21 mouse cellular contexts compared by ENCODE assay signal in the genomic region with DNA sequence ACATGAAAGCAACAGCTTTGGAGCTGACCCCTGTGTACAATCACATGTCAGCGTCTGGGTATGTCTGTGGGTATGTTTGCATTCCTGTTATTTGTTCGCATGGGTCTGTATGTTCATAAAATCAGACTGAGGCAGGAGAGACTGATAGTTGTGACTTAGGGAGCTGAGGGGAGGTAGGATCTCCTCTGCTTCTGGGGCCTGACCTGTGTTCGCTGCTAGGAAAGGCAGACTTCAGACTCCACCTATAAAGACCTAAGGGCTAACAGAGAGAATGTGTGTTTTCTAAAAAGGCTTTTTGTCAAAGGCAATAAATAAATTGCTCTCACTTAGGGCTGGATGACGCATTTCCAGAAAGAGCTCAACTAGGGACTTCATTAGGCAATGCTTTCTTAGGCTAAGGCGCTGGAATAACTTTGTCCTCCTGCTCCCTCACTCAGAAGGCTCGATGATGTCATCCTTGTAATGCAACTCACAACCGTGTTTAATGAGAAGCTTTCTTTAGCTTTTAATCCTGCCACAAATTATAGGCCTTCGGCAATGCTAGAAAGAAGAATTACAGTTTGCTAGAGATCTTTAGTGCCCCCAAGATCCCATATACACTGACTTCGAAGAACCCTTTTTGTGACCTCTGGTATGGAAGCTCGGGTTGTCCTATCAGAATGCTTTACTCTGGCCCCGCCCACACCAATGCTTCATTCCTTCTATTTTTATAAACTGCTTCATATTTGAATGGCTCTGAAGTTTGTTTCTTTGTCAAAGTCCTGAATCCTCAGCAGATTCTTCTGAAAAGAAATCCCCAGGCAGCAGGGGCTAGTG.
A peak's percentile ranks its signal among the peaks of the same experiment; 100 is the strongest.
DNase-seq lines count a peak whose midpoint lies in the region; ATAC-seq lines count a peak whose summit lies in the region.
"Had no signal": no experiment of that assay in that cellular context is flagged by ENCODE, and none has a peak within 500 bp of the region (broad histone marks: within the 10 kb centered on the region; RNA-seq: fewer than 3 reads in every experiment).

No protein-coding gene starts in this region.

- 0 out of 2 replicates have a peak, but pooled peaks have one; percentile 62 for ATAC-seq in embryonic facial prominence, embryonic 13.5 days (ENCODE audit: insufficient number of reproducible peaks, insufficient read depth, low FRiP score, low TSS enrichment, low read depth)
- ATAC-seq in forebrain, embryonic 16.5 days, result peak; percentile 54; the same call in 1 of the 2 replicates
- ATAC-seq: lung, postnatal 0 days had no signal

- no peak overlapping the region for H3K4me2 ChIP-seq in embryonic facial prominence, embryonic 13.5 days
- H3K4me2 ChIP-seq in forebrain, embryonic 16.5 days (ENCODE audit: low read length), result no peak overlapping the region
- H3K4me2 ChIP-seq: heart, embryonic 13.5 days; midbrain, embryonic 11.5 days; stomach, embryonic 15.5 days had no signal

- H3K27me3 ChIP-seq in embryonic facial prominence, embryonic 13.5 days, result no peaks in the 10 kb centered on the region; the same call in 1 of the 2 replicates
- no peaks in the 10 kb centered on the region for H3K27me3 ChIP-seq in embryonic facial prominence, embryonic 10.5 days (replicated peaks; ENCODE audit: low read depth, poor library complexity, severe bottlenecking)
- no peaks in the 10 kb centered on the region for H3K27me3 ChIP-seq in forebrain, embryonic 16.5 days (replicated peaks; ENCODE audit: control insufficient read depth, insufficient read depth, low read length)
- H3K27me3 ChIP-seq: heart, embryonic 13.5 days; stomach, embryonic 15.5 days had no signal

- WGBS in embryonic facial prominence, embryonic 13.5 days, result 65% methylated on average over 11 of the region's 11 CpGs
- 81% methylated on average over 11 of the region's 11 CpGs for WGBS in embryonic facial prominence, embryonic 10.5 days
- WGBS in forebrain, embryonic 16.5 days, result 46% methylated on average over 11 of the region's 11 CpGs

- peaks cover 11% of the 10 kb centered on the region; the same call in 1 of the 2 replicates for H3K4me1 ChIP-seq in embryonic facial prominence, embryonic 13.5 days
- no peaks in the 10 kb centered on the region for H3K4me1 ChIP-seq in embryonic facial prominence, embryonic 10.5 days
- H3K4me1 ChIP-seq in forebrain, embryonic 16.5 days (replicated peaks; ENCODE audit: control insufficient read depth, insufficient read depth, low read length), result no peaks in the 10 kb centered on the region
- H3K4me1 ChIP-seq: heart, embryonic 13.5 days; stomach, embryonic 15.5 days had no signal

- no peak overlapping the region for H3K4me3 ChIP-seq in embryonic facial prominence, embryonic 13.5 days
- H3K4me3 ChIP-seq in embryonic facial prominence, embryonic 10.5 days, result no peak overlapping the region
- no peak overlapping the region for H3K4me3 ChIP-seq in forebrain, embryonic 16.5 days (replicated peaks; ENCODE audit: low read length)
- H3K4me3 ChIP-seq: erythroblast, embryonic 14.5 days; heart, adult 2 months; heart, embryonic 13.5 days; stomach, embryonic 15.5 days had no signal

- no peaks in the 10 kb centered on the region for H3K36me3 ChIP-seq in embryonic facial prominence, embryonic 13.5 days
- H3K36me3 ChIP-seq in embryonic facial prominence, embryonic 10.5 days (replicated peaks), result no peaks in the 10 kb centered on the region
- H3K36me3 ChIP-seq in forebrain, embryonic 16.5 days (ENCODE audit: control insufficient read depth, insufficient read depth), result no peaks in the 10 kb centered on the region
- H3K36me3 ChIP-seq: heart, embryonic 13.5 days; stomach, embryonic 15.5 days had no signal

- H3K9ac ChIP-seq in embryonic facial prominence, embryonic 13.5 days, result no peak overlapping the region
- no peak overlapping the region for H3K9ac ChIP-seq in forebrain, embryonic 16.5 days (replicated peaks; ENCODE audit: low read depth, low read length)
- H3K9ac ChIP-seq: heart, embryonic 13.5 days; stomach, embryonic 15.5 days had no signal

- no peak overlapping the region for H3K27ac ChIP-seq in embryonic facial prominence, embryonic 13.5 days
- H3K27ac ChIP-seq in embryonic facial prominence, embryonic 10.5 days (replicated peaks), result no peak overlapping the region
- no peak overlapping the region for H3K27ac ChIP-seq in forebrain, embryonic 16.5 days (ENCODE audit: low read length)
- H3K27ac ChIP-seq: heart, adult 2 months; heart, embryonic 13.5 days; macrophage; stomach, embryonic 15.5 days had no signal

- no peak for DNase-seq in embryonic facial prominence, embryonic 10.5 days (ENCODE audit: low spot score)
- peak; percentile 13 for DNase-seq in testis, postnatal 10 days (ENCODE audit: low spot score)
- no peak for DNase-seq in testis, postnatal 14 days (ENCODE audit: low spot score)
- DNase-seq in MN1 (ENCODE audit: low spot score), result no peak
- no peak for DNase-seq in lung, adult 18-20 months
- no peak for DNase-seq in layer of hippocampus, adult 9-11 months
- DNase-seq: adrenal gland, postnatal 14 days; cerebellum, adult 9-10 months; gastrocnemius, postnatal 25 days; heart, adult 2 months; heart, postnatal 14 days; kidney, adult 11 months; kidney, postnatal 10 days had no signal

- no peaks in the 10 kb centered on the region for H3K9me3 ChIP-seq in embryonic facial prominence, embryonic 13.5 days
- H3K9me3 ChIP-seq in embryonic facial prominence, embryonic 10.5 days, result no peaks in the 10 kb centered on the region
- no peaks in the 10 kb centered on the region for H3K9me3 ChIP-seq in forebrain, embryonic 16.5 days (ENCODE audit: control insufficient read depth, low read length)
- H3K9me3 ChIP-seq: heart, embryonic 13.5 days; stomach, embryonic 15.5 days had no signal
